9 mouse cellular contexts compared by ENCODE assay signal in genomic region chr6:108772913-108773312, GRCm38 (mm10). TPM values are rescaled to one million over a fixed set of nuclear protein-coding genes. Genes with fewer than 3 reads are reported as not detected.
DNase-seq lines count a peak whose midpoint lies in the region; ATAC-seq lines count a peak whose summit lies in the region.
"Had no signal": no experiment of that assay in that cellular context is flagged by ENCODE, and none has a peak within 500 bp of the region (broad histone marks: within the 10 kb centered on the region; RNA-seq: fewer than 3 reads in every experiment).

No protein-coding gene starts in this region.

- H3K9me3 ChIP-seq in hindbrain, embryonic 14.5 days (ENCODE audit: control insufficient read depth, low read length) = no peaks in the 10 kb centered on the region
- H3K9me3 ChIP-seq: liver, embryonic 15.5 days had no signal

- H3K9ac ChIP-seq in hindbrain, embryonic 14.5 days = no peak overlapping the region
- H3K9ac ChIP-seq: liver, embryonic 15.5 days had no signal

- no peaks in the 10 kb centered on the region for H3K4me1 ChIP-seq in hindbrain, embryonic 14.5 days (replicated peaks; ENCODE audit: control insufficient read depth, insufficient read depth, low read length)

- WGBS in hindbrain, embryonic 14.5 days = 18% methylated on average over 9 of the region's 9 CpGs

- no peak overlapping the region for H3K27ac ChIP-seq in hindbrain, embryonic 14.5 days
- H3K27ac ChIP-seq: liver, embryonic 15.5 days had no signal

- DNase-seq in R1 (ENCODE audit: low read depth, low spot score) = peak; percentile 68
- DNase-seq in cerebellum, adult 8-10 months = peak; percentile 78
- DNase-seq in hindbrain, embryonic 14.5 days (ENCODE audit: low spot score) = peak; percentile 81
- peak; percentile 77 to 78 for DNase-seq in layer of hippocampus, postnatal 36 days
- DNase-seq in right cerebral cortex, postnatal 25 days = peak; percentile 71
- DNase-seq in urinary bladder, postnatal 36 days (ENCODE audit: low spot score in 2 of 2) = peak; percentile 80 to 81

- no peak overlapping the region for H3K4me2 ChIP-seq in hindbrain, embryonic 14.5 days (replicated peaks)
- H3K4me2 ChIP-seq: liver, embryonic 15.5 days had no signal

- H3K36me3 ChIP-seq in hindbrain, embryonic 14.5 days (replicated peaks; ENCODE audit: control insufficient read depth, insufficient read depth) = no peaks in the 10 kb centered on the region
- H3K36me3 ChIP-seq: liver, embryonic 15.5 days had no signal

- H3K27me3 ChIP-seq in hindbrain, embryonic 14.5 days (ENCODE audit: control insufficient read depth, insufficient read depth, low read length) = no peaks in the 10 kb centered on the region
- H3K27me3 ChIP-seq: liver, embryonic 15.5 days had no signal

- H3K4me3 ChIP-seq in hindbrain, embryonic 14.5 days (replicated peaks; ENCODE audit: low read length) = no peak overlapping the region
- H3K4me3 ChIP-seq: liver, embryonic 15.5 days had no signal

- ATAC-seq in frontal cortex, adult (ENCODE audit: low TSS enrichment) = peak; percentile 100
- ATAC-seq in hindbrain, embryonic 14.5 days (ENCODE audit: low FRiP score) = peak; percentile 74
- ATAC-seq in megakaryocyte-erythroid progenitor cell, adult 5-6 weeks (replicated peaks; ENCODE audit: low FRiP score, low TSS enrichment, poor library complexity, severe bottlenecking) = peak; percentile 94

RNA-seq across cellular contexts. Expression of gene Arl8b, which starts 10.0 kb away (rescaled TPM):
- polyA plus RNA-seq in hindbrain, embryonic 14.5 days (2014; fragmentation: Nextera tagmentation; extraction: Ambion mirVana) = 124 and 137 TPM in 2 replicates
- total RNA-seq in layer of hippocampus, postnatal 36 days (2021) = 100 to 1,000 TPM; 215 to 216 TPM
- 50.7 and 76.2 TPM in 2 replicates for total RNA-seq in megakaryocyte-erythroid progenitor cell, adult 5-6 weeks (2014; fragmentation: Nextera tagmentation)
- 55.7 and 58.4 TPM in 2 replicates for total RNA-seq in megakaryocyte-erythroid progenitor cell, adult 5-6 weeks (2017)

RNA-seq across cellular contexts. Expression of gene Edem1, which starts 55.5 kb away (rescaled TPM):
- 8.9 and 9.7 TPM in 2 replicates for polyA plus RNA-seq in hindbrain, embryonic 14.5 days (2014; fragmentation: Nextera tagmentation; extraction: Ambion mirVana)
- 10 to 100 TPM; 16.9 to 18.6 TPM for total RNA-seq in layer of hippocampus, postnatal 36 days (2021)
- total RNA-seq in megakaryocyte-erythroid progenitor cell, adult 5-6 weeks (2014; fragmentation: Nextera tagmentation) = 11.9 and 19.7 TPM in 2 replicates
- total RNA-seq in megakaryocyte-erythroid progenitor cell, adult 5-6 weeks (2017) = 11.9 and 12.9 TPM in 2 replicates
